In the genomic region with DNA sequence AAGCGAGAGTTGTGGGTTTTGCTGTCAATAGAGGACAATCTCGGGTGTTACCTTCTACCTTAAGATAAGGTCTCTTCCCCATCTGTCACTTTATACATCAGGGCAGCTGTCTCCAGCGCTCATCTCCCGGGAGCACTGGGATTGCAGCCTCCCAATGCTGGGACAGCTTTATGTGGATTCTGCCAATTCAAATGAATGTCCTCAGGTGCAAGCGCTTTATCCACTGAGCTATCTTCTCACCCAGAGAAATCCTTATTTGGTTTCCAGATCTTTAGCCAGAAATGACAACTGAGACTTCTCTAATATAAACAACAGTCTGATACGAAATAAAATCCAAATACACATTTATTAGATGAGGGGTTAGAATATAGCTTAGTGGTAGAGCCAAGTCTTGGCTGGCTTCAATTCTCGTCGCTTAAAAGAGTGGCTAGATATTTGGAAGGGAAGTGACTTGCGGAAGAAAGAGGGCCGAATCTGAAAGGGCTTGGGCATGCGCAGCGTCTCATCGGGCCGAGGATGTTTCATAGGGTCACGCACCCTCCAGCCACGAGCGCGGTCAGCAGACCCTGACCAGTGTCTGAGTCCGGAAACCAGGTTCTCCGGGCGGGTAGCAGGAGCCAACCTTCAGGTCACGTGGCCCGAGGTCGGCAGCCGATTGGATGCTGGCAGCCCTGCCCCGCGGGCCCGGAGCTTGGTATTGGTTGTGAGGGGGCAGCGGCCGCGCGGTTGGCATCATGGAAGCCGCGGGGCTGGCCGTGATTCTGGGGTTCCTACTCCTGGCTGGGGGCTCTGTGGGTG, we compare ENCODE assay signal across 8 mouse cellular contexts. TPM values are rescaled to one million over a fixed set of nuclear protein-coding genes. Genes with fewer than 3 reads are reported as not detected.
DNase-seq lines count a peak whose midpoint lies in the region; ATAC-seq lines count a peak whose summit lies in the region.

Naglu (plus strand) TSS at position 622 of the 798 bp plus-strand sequence.

- ATAC-seq in embryonic facial prominence, embryonic 12.5 days (ENCODE audit: insufficient number of reproducible peaks, insufficient read depth, low FRiP score, low TSS enrichment) = peak; percentile 52; the same call in 1 of the 2 replicates
- peak; percentile 92 for ATAC-seq in midbrain, embryonic 12.5 days (ENCODE audit: low FRiP score, low read depth)

- H3K36me3 ChIP-seq in embryonic facial prominence, embryonic 12.5 days = no peaks in the 10 kb centered on the region
- H3K36me3 ChIP-seq in limb, embryonic 10.5 days = no peaks in the 10 kb centered on the region
- no peaks in the 10 kb centered on the region for H3K36me3 ChIP-seq in midbrain, embryonic 12.5 days

- peak; percentile 98 for DNase-seq in 3134 (ENCODE audit: extremely low read depth, insufficient read length, low spot score)
- DNase-seq in adrenal gland, postnatal 36 days = peak; percentile 99
- DNase-seq in heart, adult 11 months = peak; percentile 100
- DNase-seq in kidney, adult 18-20 months = peak; percentile 97
- DNase-seq in limb, embryonic 10.5 days (ENCODE audit: low spot score) = peak; percentile 97
- DNase-seq in skeletal muscle tissue, adult 2 months (ENCODE audit: low read depth, low spot score) = peak; percentile 95

- peaks cover 6% of the 10 kb centered on the region; the same call in 1 of the 2 replicates for H3K4me1 ChIP-seq in embryonic facial prominence, embryonic 12.5 days
- peaks cover 16% of the 10 kb centered on the region for H3K4me1 ChIP-seq in limb, embryonic 10.5 days
- peaks cover 18% of the 10 kb centered on the region for H3K4me1 ChIP-seq in midbrain, embryonic 12.5 days

- H3K27me3 ChIP-seq in embryonic facial prominence, embryonic 12.5 days = peaks cover 19% of the 10 kb centered on the region
- peaks cover 53% of the 10 kb centered on the region for H3K27me3 ChIP-seq in limb, embryonic 10.5 days (ENCODE audit: low read depth, poor library complexity, severe bottlenecking)
- H3K27me3 ChIP-seq in midbrain, embryonic 12.5 days = peaks cover 28% of the 10 kb centered on the region

- no peak within 1 kb of the TSS for H3K27ac ChIP-seq in embryonic facial prominence, embryonic 12.5 days
- peak within 1 kb of the TSS; percentile 84 for H3K27ac ChIP-seq in limb, embryonic 10.5 days
- 0 out of 2 replicates have a peak within 1 kb of the TSS, but pooled peaks have one; percentile 20 for H3K27ac ChIP-seq in midbrain, embryonic 12.5 days (replicated peaks)

- H3K9ac ChIP-seq in embryonic facial prominence, embryonic 12.5 days = peak within 1 kb of the TSS; percentile 69
- peak within 1 kb of the TSS; percentile 80 for H3K9ac ChIP-seq in midbrain, embryonic 12.5 days (replicated peaks)

- H3K4me2 ChIP-seq in embryonic facial prominence, embryonic 12.5 days (replicated peaks) = peak within 1 kb of the TSS; percentile 98
- peak within 1 kb of the TSS; percentile 99 for H3K4me2 ChIP-seq in midbrain, embryonic 12.5 days (replicated peaks)

- no peaks in the 10 kb centered on the region for H3K9me3 ChIP-seq in embryonic facial prominence, embryonic 12.5 days
- H3K9me3 ChIP-seq in limb, embryonic 10.5 days (replicated peaks) = no peaks in the 10 kb centered on the region
- no peaks in the 10 kb centered on the region for H3K9me3 ChIP-seq in midbrain, embryonic 12.5 days

- WGBS in embryonic facial prominence, embryonic 12.5 days = 4% methylated on average over 35 of the region's 35 CpGs
- 5% methylated on average over 35 of the region's 35 CpGs for WGBS in limb, embryonic 10.5 days
- 4% methylated on average over 35 of the region's 35 CpGs for WGBS in midbrain, embryonic 12.5 days

- H3K4me3 ChIP-seq in embryonic facial prominence, embryonic 12.5 days = peak within 1 kb of the TSS; percentile 72
- H3K4me3 ChIP-seq in limb, embryonic 10.5 days = peak within 1 kb of the TSS; percentile 70
- H3K4me3 ChIP-seq in midbrain, embryonic 12.5 days = peak within 1 kb of the TSS; percentile 85

RNA-seq across cellular contexts. Expression of gene Naglu, which starts in this region (rescaled TPM):
- 10 to 100 TPM; 36.3 to 47.0 TPM for total RNA-seq in adrenal gland, postnatal 36 days (2021)
- polyA plus RNA-seq in embryonic facial prominence, embryonic 12.5 days (2016; fragmentation: Nextera tagmentation; extraction: Ambion mirVana) = 9.4 and 9.5 TPM in 2 replicates
- polyA plus RNA-seq in limb, embryonic 10.5 days (2016; fragmentation: Nextera tagmentation; extraction: Ambion mirVana) = 4.9 and 5.9 TPM in 2 replicates
- 10.9 and 11.1 TPM in 2 replicates for polyA plus RNA-seq in midbrain, embryonic 12.5 days (2016; fragmentation: Nextera tagmentation; extraction: Ambion mirVana)
